Mouse (Mus musculus): ENCODE measurements around the gene Polr2e. TPM values are rescaled to one million over a fixed set of nuclear protein-coding genes. Genes with fewer than 3 reads are reported as not detected.
A peak's percentile ranks its signal among the peaks of the same experiment; 100 is the strongest.

The Polr2e gene
- total RNA-seq (2017): 145 and 146 TPM in 2 replicates

GRCm38 (mm10) chr10:80039559-80039979, at the start of gene Polr2e:
TSS of gene Polr2e (minus strand) at chr10:80039795.
- ATAC-seq (replicated peaks; ENCODE audit: low read depth, poor library complexity, severe bottlenecking): peak; percentile 93

- ATAC-seq (replicated peaks; ENCODE audit: low read depth, poor library complexity, severe bottlenecking): no peak
Measured at GRCm38 (mm10) chr10:80089146-80089545, 49.6 kb upstream of the Polr2e start.

GRCm38 (mm10) chr10:80087483-80087882, 47.9 kb upstream of the Polr2e start:
- ATAC-seq (replicated peaks; ENCODE audit: low read depth, poor library complexity, severe bottlenecking): 0 out of 2 replicates have a peak, but pooled peaks have one; percentile 15

GRCm38 (mm10) chr10:80086847-80087246, 47.3 kb upstream of the Polr2e start:
- peak; percentile 81 for ATAC-seq (replicated peaks; ENCODE audit: low read depth, poor library complexity, severe bottlenecking)

GRCm38 (mm10) chr10:80084817-80085487, 45.4 kb upstream of the Polr2e start:
- no peak for ATAC-seq (replicated peaks; ENCODE audit: low read depth, poor library complexity, severe bottlenecking)

- peak; percentile 23; the same call in 1 of the 2 replicates for ATAC-seq (replicated peaks; ENCODE audit: low read depth, poor library complexity, severe bottlenecking)
Measured at GRCm38 (mm10) chr10:80081075-80081474, 41.5 kb upstream of the Polr2e start.

GRCm38 (mm10) chr10:80080396-80081070, 40.9 kb upstream of the Polr2e start:
- peak; percentile 48; the same call in 1 of the 2 replicates for ATAC-seq (replicated peaks; ENCODE audit: low read depth, poor library complexity, severe bottlenecking)

GRCm38 (mm10) chr10:80078366-80078765, 38.8 kb upstream of the Polr2e start:
- no peak for ATAC-seq (replicated peaks; ENCODE audit: low read depth, poor library complexity, severe bottlenecking)

GRCm38 (mm10) chr10:80077312-80077711, 37.7 kb upstream of the Polr2e start:
- no peak for ATAC-seq (replicated peaks; ENCODE audit: low read depth, poor library complexity, severe bottlenecking)

- ATAC-seq (replicated peaks; ENCODE audit: low read depth, poor library complexity, severe bottlenecking): no peak
Measured at GRCm38 (mm10) chr10:80076386-80076785, 36.8 kb upstream of the Polr2e start.

- no peak for ATAC-seq (replicated peaks; ENCODE audit: low read depth, poor library complexity, severe bottlenecking)
Measured at GRCm38 (mm10) chr10:80075924-80076323, 36.3 kb upstream of the Polr2e start.

GRCm38 (mm10) chr10:80074813-80075601, 35.4 kb upstream of the Polr2e start:
- peak; percentile 86 for ATAC-seq (replicated peaks; ENCODE audit: low read depth, poor library complexity, severe bottlenecking)

GRCm38 (mm10) chr10:80072623-80073489, 33.3 kb upstream of the Polr2e start:
- ATAC-seq (replicated peaks; ENCODE audit: low read depth, poor library complexity, severe bottlenecking): no peak

- no peak for ATAC-seq (replicated peaks; ENCODE audit: low read depth, poor library complexity, severe bottlenecking)
Measured at GRCm38 (mm10) chr10:80071516-80071900, 31.9 kb upstream of the Polr2e start.

- ATAC-seq (replicated peaks; ENCODE audit: low read depth, poor library complexity, severe bottlenecking): peak; percentile 67
Measured at GRCm38 (mm10) chr10:80070837-80071515, 31.4 kb upstream of the Polr2e start.

- no peak for ATAC-seq (replicated peaks; ENCODE audit: low read depth, poor library complexity, severe bottlenecking)
Measured at GRCm38 (mm10) chr10:80069948-80070450, 30.4 kb upstream of the Polr2e start.

GRCm38 (mm10) chr10:80069251-80069650, 29.7 kb upstream of the Polr2e start:
- ATAC-seq (replicated peaks; ENCODE audit: low read depth, poor library complexity, severe bottlenecking): no peak

GRCm38 (mm10) chr10:80063877-80064650, 24.5 kb upstream of the Polr2e start:
- no peak; the same call in 1 of the 2 replicates for ATAC-seq (replicated peaks; ENCODE audit: low read depth, poor library complexity, severe bottlenecking)

Data from common myeloid progenitor, adult 5-6 weeks (primary cell).